Mouse (Mus musculus): ENCODE data around the gene Pgam1. TPM values are rescaled to one million over a fixed set of nuclear protein-coding genes. Genes with fewer than 3 reads are reported as not detected.
A peak's percentile ranks its signal among the peaks of the same experiment; 100 is the strongest.
"Not testable (repeated sequence)": the region's sequence is repeated elsewhere in the genome, so short reads cannot be mapped to it uniquely, and the experiment has no call there.

Pgam1 gene
- total RNA-seq, 1 experiment from 2014 or later: 708 TPM

GRCm38 (mm10) chr19:41910396-41910795 is 1.3 kb upstream of the Pgam1 start:
- no peak for DNase-seq

- DNase-seq: peak; percentile 73
Measured at GRCm38 (mm10) chr19:41912121-41913080, 678 bp downstream of the Pgam1 start.

GRCm38 (mm10) chr19:41913774-41914591 is 2.3 kb downstream of the Pgam1 start:
- DNase-seq: no peak

- DNase-seq: not testable (repeated sequence)
Measured at GRCm38 (mm10) chr19:41914592-41914882, 2.8 kb downstream of the Pgam1 start.

GRCm38 (mm10) chr19:41915294-41915693 is 3.6 kb downstream of the Pgam1 start:
- no peak for DNase-seq

GRCm38 (mm10) chr19:41916853-41917252 is 5.1 kb downstream of the Pgam1 start:
- no peak for DNase-seq

- DNase-seq: no peak
Measured at GRCm38 (mm10) chr19:41919471-41919870, 7.7 kb downstream of the Pgam1 start.

- no peak for DNase-seq
Measured at GRCm38 (mm10) chr19:41920412-41921067, 8.8 kb downstream of the Pgam1 start.

- DNase-seq: no peak
Measured at GRCm38 (mm10) chr19:41932686-41933085, 21.0 kb downstream of the Pgam1 start.

GRCm38 (mm10) chr19:41933179-41934086 is 21.7 kb downstream of the Pgam1 start, which contains the start of the genes Exosc1 and Zdhhc16:
Gene Exosc1 (minus strand): TSS chr19:41933423.
Gene Zdhhc16 (plus strand): TSS chr19:41933480.
- peak; percentile 99 for DNase-seq

GRCm38 (mm10) chr19:41934124-41934523 is 22.4 kb downstream of the Pgam1 start:
- DNase-seq: no peak

GRCm38 (mm10) chr19:41935921-41936320 is 24.2 kb downstream of the Pgam1 start:
- DNase-seq: no peak

GRCm38 (mm10) chr19:41938539-41938938 is 26.8 kb downstream of the Pgam1 start:
- no peak for DNase-seq

- DNase-seq: no peak
Measured at GRCm38 (mm10) chr19:41943841-41944240, 32.1 kb downstream of the Pgam1 start.

- no peak for DNase-seq
Measured at GRCm38 (mm10) chr19:41952287-41952686, 40.6 kb downstream of the Pgam1 start.

- no peak for DNase-seq
Measured at GRCm38 (mm10) chr19:41953574-41953973, 41.9 kb downstream of the Pgam1 start.

Other genes starting within 250 kb of the Pgam1 start
- 8.5 and 11.1 TPM in 2 replicates for gene Slit1, start 168.3 kb upstream of the Pgam1 start, total RNA-seq (2021)
- gene Arhgap19, start 109.9 kb upstream of the Pgam1 start, total RNA-seq (2021): 5.6 and 6.1 TPM in 2 replicates
- 7.7 and 11.1 TPM in 2 replicates for gene Frat1, start 82.0 kb upstream of the Pgam1 start, total RNA-seq (2021)
- 4.0 and 6.6 TPM in 2 replicates for gene Frat2, start 63.8 kb upstream of the Pgam1 start, total RNA-seq (2021)
- 12.3 and 16.9 TPM in 2 replicates for gene Rrp12, start 15.8 kb upstream of the Pgam1 start, total RNA-seq (2021)
- 24.0 and 30.3 TPM in 2 replicates for gene Exosc1, start 21.5 kb downstream of the Pgam1 start, total RNA-seq (2021)
- 36.0 and 39.8 TPM in 2 replicates for gene Zdhhc16, start 21.6 kb downstream of the Pgam1 start, total RNA-seq (2021)
- gene Mms19, start 69.2 kb downstream of the Pgam1 start, total RNA-seq (2021): 19.0 and 31.0 TPM in 2 replicates
- 15.2 and 18.2 TPM in 2 replicates for gene Ubtd1, start 69.8 kb downstream of the Pgam1 start, total RNA-seq (2021)
- 0.46 TPM in 1 of 2 replicates, not detected in the other for gene Ankrd2, start 124.1 kb downstream of the Pgam1 start, total RNA-seq (2021)
- 4.5 and 5.2 TPM in 2 replicates for gene Hoga1, start 133.7 kb downstream of the Pgam1 start, total RNA-seq (2021)
- 0.67 and 1.1 TPM in 2 replicates for gene 4933411K16Rik, start 140.3 kb downstream of the Pgam1 start, total RNA-seq (2021)
- gene Morn4, start 174.4 kb downstream of the Pgam1 start, total RNA-seq (2021): 6.6 and 10.1 TPM in 2 replicates
- gene Pi4k2a, start 178.5 kb downstream of the Pgam1 start, total RNA-seq (2021): 58.2 and 62.4 TPM in 2 replicates
- gene Avpi1, start 217.1 kb downstream of the Pgam1 start, total RNA-seq (2021): 74.4 and 98.1 TPM in 2 replicates
- 40.4 and 45.0 TPM in 2 replicates for gene Marveld1, start 235.5 kb downstream of the Pgam1 start, total RNA-seq (2021)